Comparison of ENCODE assay signal across 12 mouse cellular contexts in the genomic region with DNA sequence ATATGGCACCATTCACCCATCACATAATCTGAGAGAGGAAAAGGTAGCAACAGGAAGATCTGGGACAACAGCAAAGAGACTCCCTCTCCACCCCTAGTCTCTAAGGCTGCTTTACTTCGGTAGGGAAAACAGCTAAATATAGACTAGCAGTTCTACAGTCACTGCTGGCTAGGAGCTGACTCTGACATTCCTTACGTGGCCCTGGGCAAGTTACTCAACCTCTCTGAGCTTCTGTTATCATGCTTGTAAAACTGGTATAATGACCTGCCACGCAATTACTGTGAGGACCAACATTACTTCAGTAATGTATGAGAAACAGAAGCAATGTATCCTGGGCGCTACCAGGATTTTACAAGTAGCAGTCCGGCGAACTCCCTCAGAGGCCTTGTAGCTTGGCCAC.
"Had no signal": no experiment of that assay in that cellular context is flagged by ENCODE, and none has a peak within 500 bp of the region (broad histone marks: within the 10 kb centered on the region; RNA-seq: fewer than 3 reads in every experiment).

No protein-coding gene starts in this region.

- H3K9me3 ChIP-seq: kidney, embryonic 15.5 days; limb, embryonic 15.5 days; liver, embryonic 12.5 days; midbrain, embryonic 12.5 days; neural tube, embryonic 13.5 days had no signal

- H3K27me3 ChIP-seq: kidney, embryonic 15.5 days; limb, embryonic 15.5 days; liver, embryonic 12.5 days; midbrain, embryonic 12.5 days had no signal

- ATAC-seq: liver, embryonic 12.5 days; midbrain, embryonic 16.5 days had no signal

- H3K9ac ChIP-seq: kidney, embryonic 15.5 days; limb, embryonic 15.5 days; liver, embryonic 12.5 days; midbrain, embryonic 12.5 days; neural tube, embryonic 13.5 days had no signal

- H3K36me3 ChIP-seq: limb, embryonic 15.5 days had no signal

- DNase-seq: kidney, postnatal 14 days; retina, postnatal 1 day; right cerebral cortex, postnatal 4 days; spleen, adult 18-20 months; thymus, adult 18-20 months; thymus, postnatal 14 days had no signal

- H3K4me3 ChIP-seq: kidney, embryonic 15.5 days; limb, embryonic 15.5 days; liver, embryonic 12.5 days; midbrain, embryonic 12.5 days; neural tube, embryonic 13.5 days had no signal

- H3K27ac ChIP-seq: kidney, embryonic 15.5 days; limb, embryonic 15.5 days; liver, embryonic 12.5 days; midbrain, embryonic 12.5 days; neural tube, embryonic 13.5 days had no signal

- H3K4me2 ChIP-seq: kidney, embryonic 15.5 days; limb, embryonic 15.5 days; liver, embryonic 12.5 days; midbrain, embryonic 12.5 days; neural tube, embryonic 13.5 days had no signal

- H3K4me1 ChIP-seq: midbrain, embryonic 12.5 days; neural tube, embryonic 13.5 days had no signal
